Mouse (Mus musculus) heart, postnatal 0 days (tissue): ENCODE results near the gene Rapgef5. TPM values are rescaled to one million over a fixed set of nuclear protein-coding genes. Genes with fewer than 3 reads are reported as not detected.

Source experiments
- ATAC-seq: fragments of 200-750 bp; cut with Nextera tagmentation; 2 replicates; pipeline ENCODE4 v1.8.0; 2017; ENCODE audit warnings: low read depth, moderate number of reproducible peaks, moderate library complexity; ENCODE audit not compliant: insufficient read depth
- DNase-seq: peaks from one replicate; pipeline ENCODE4 v3.0.0-alpha.2; 2016; ENCODE audit warnings: low spot score
- H3K27ac ChIP-seq: fragments of 300-500 bp; sonication (generic); 2 replicates; pipeline ENCODE4 v1.5.1; 2014; ENCODE audit warnings: low read depth, mild to moderate bottlenecking
- H3K27me3 ChIP-seq: fragments of 300-500 bp; sonication (generic); 2 replicates; pipeline ENCODE4 v1.6.1; 2014; ENCODE audit warnings: low read length, mixed read lengths; ENCODE audit not compliant: control insufficient read depth, insufficient read depth
- H3K36me3 ChIP-seq: fragments of 300-500 bp; sonication (generic); replicated peaks from 2 replicates; pipeline ENCODE4 v1.6.1; 2014; ENCODE audit warnings: low read length, mixed read lengths; ENCODE audit not compliant: control insufficient read depth, insufficient read depth
- H3K4me1 ChIP-seq: fragments of 300-500 bp; sonication (generic); 2 replicates; pipeline ENCODE4 v1.6.1; 2014; ENCODE audit warnings: antibody characterized with exemption; ENCODE audit not compliant: control insufficient read depth, insufficient read depth
- H3K4me2 ChIP-seq: fragments of 300-500 bp; sonication (generic); 2 replicates; pipeline ENCODE4 v1.6.1; 2014; ENCODE audit warnings: low read depth, mild to moderate bottlenecking, low read length, moderate library complexity
- H3K4me3 ChIP-seq: fragments of 300-500 bp; sonication (generic); 2 replicates; pipeline ENCODE4 v1.5.1; 2014; ENCODE audit warnings: low read depth, low read length
- H3K9ac ChIP-seq: fragments of 300-500 bp; sonication (generic); replicated peaks from 2 replicates; pipeline ENCODE4 v1.6.1; 2014; ENCODE audit warnings: low read depth, low read length, mixed read lengths
- H3K9me3 ChIP-seq: fragments of 300-500 bp; sonication (generic); replicated peaks from 2 replicates; pipeline ENCODE4 v1.6.1; 2016; ENCODE audit warnings: low read length; ENCODE audit not compliant: control insufficient read depth
- CTCF ChIP-seq: IDR thresholded peaks from 2 replicates; pipeline ENCODE4 v1.5.1; 2016; ENCODE audit warnings: antibody characterized with exemption, control low read depth, low read depth
- EP300 ChIP-seq: IDR thresholded peaks from 2 replicates; pipeline ENCODE4 v1.6.1; 2016; ENCODE audit warnings: antibody characterized with exemption, low read depth
- WGBS: fragments of 180-500 bp; shearing (Covaris S2); extraction: QIAGEN DNeasy Blood & Tissue Kit; methylation state at CpG from one replicate; pipeline ENCODE4 v1.1.7; 2014; 5-methylcytosine and 5-hydroxymethylcytosine counted together
- polyA plus RNA-seq: library from polyadenylated mRNA; unstranded; fragments of >200 nt; fragmentation: Nextera tagmentation; extraction: Ambion mirVana; gene quantifications from 2 replicates; pipeline ENCODE4 v1.2.1, GENCODE M21; 2015
- total RNA-seq: library from RNA; depleted of rRNA; stranded (reverse); fragments of >200 nt; gene quantifications from 2 replicates; pipeline ENCODE4 v1.2.3, GENCODE M21; 2014; ENCODE audit warnings: low replicate concordance

The Rapgef5 gene
- total and polyA plus RNA-seq, 2 experiments from 2014 or later: 11.1 to 30.8 TPM

GRCm38 (mm10) chr12:117517275-117517936 is 1.1 kb downstream of the Rapgef5 start:
- Histone ChIP-seq H3K36me3 (no peaks in the 10 kb centered on the region), H3K27me3 (no peaks in the 10 kb centered on the region), H3K9ac (no peak overlapping the region), H3K4me3 (no peak overlapping the region), H3K9me3 (no peaks in the 10 kb centered on the region), H3K4me2 (no peak overlapping the region), H3K27ac (no peak overlapping the region), H3K4me1 (no peaks in the 10 kb centered on the region)
- peak; percentile 32 for DNase-seq
- no peak for TF ChIP-seq CTCF
- no peak for TF ChIP-seq EP300
- 47% methylated on average over 14 of the region's 14 CpGs for WGBS
- ATAC-seq: peak; percentile 53; the same call in 1 of the 2 replicates

GRCm38 (mm10) chr12:117524311-117525013 is 8.2 kb downstream of the Rapgef5 start:
- WGBS: 68% methylated on average over 9 of the region's 9 CpGs
- no peak overlapping the region for H3K4me2 ChIP-seq
- H3K4me3 ChIP-seq: no peak overlapping the region
- no peak overlapping the region for H3K9ac ChIP-seq
- no peaks in the 10 kb centered on the region for H3K36me3 ChIP-seq
- TF ChIP-seq EP300: no peak
- no peak for TF ChIP-seq CTCF
- no peaks in the 10 kb centered on the region for H3K4me1 ChIP-seq
- no peaks in the 10 kb centered on the region for H3K27me3 ChIP-seq
- H3K9me3 ChIP-seq: no peaks in the 10 kb centered on the region
- H3K27ac ChIP-seq: no peak overlapping the region
- DNase-seq: no peak
- no peak for ATAC-seq

DNA sequence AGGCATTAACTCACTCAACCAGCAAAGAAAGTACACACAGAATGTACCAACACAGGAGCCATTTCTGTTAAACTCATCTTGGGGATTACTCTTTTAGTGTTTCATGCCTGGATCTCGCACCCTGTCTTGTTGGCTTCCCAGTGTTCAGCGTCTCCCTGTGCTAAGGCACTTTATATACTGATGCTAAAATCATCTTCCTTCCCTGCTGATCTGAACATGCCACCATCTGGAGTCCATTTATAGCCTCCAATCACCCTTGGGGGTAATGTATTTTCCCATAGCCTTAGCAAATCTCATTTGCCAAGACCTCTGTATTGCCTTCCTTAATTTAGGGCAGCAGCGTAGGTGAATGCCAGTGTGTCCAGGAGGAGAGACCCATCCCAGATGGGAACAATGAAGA is 11.6 kb downstream of the Rapgef5 start:
- WGBS: 80% methylated on average over 3 of the region's 3 CpGs
- Histone ChIP-seq H3K9ac (no peak overlapping the region), H3K4me3 (no peak overlapping the region), H3K27me3 (no peaks in the 10 kb centered on the region), H3K36me3 (no peaks in the 10 kb centered on the region), H3K27ac (no peak overlapping the region), H3K4me1 (no peaks in the 10 kb centered on the region), H3K9me3 (no peaks in the 10 kb centered on the region), H3K4me2 (no peak overlapping the region)
- no peak for DNase-seq
- no peak for ATAC-seq
- TF ChIP-seq EP300: no peak
- no peak for TF ChIP-seq CTCF

- Histone ChIP-seq H3K4me3 (no peak overlapping the region), H3K4me1 (no peaks in the 10 kb centered on the region), H3K9ac (no peak overlapping the region), H3K27ac (no peak overlapping the region), H3K4me2 (no peak overlapping the region), H3K9me3 (no peaks in the 10 kb centered on the region), H3K36me3 (no peaks in the 10 kb centered on the region), H3K27me3 (no peaks in the 10 kb centered on the region)
- DNase-seq (no peak), ATAC-seq (no peak)
- 52% methylated on average over 4 of the region's 4 CpGs for WGBS
- TF ChIP-seq CTCF: no peak
- TF ChIP-seq EP300: no peak
Observed at GRCm38 (mm10) chr12:117528509-117529145, 12.3 kb downstream of the Rapgef5 start.

GRCm38 (mm10) chr12:117531106-117531505 is 14.8 kb downstream of the Rapgef5 start:
- Histone ChIP-seq H3K9ac (no peak overlapping the region), H3K4me2 (no peak overlapping the region), H3K9me3 (no peaks in the 10 kb centered on the region), H3K27me3 (peaks cover 11% of the 10 kb centered on the region; the same call in 1 of the 2 replicates), H3K4me1 (peaks cover 6% of the 10 kb centered on the region; the same call in 1 of the 2 replicates), H3K27ac (no peak overlapping the region), H3K36me3 (no peaks in the 10 kb centered on the region), H3K4me3 (no peak overlapping the region)
- DNase-seq (no peak), ATAC-seq (no peak)
- 82% methylated on average over 4 of the region's 4 CpGs for WGBS
- no peak for TF ChIP-seq EP300
- TF ChIP-seq CTCF: no peak
